Mouse (Mus musculus): ENCODE results near the gene Crygc.

DNA sequence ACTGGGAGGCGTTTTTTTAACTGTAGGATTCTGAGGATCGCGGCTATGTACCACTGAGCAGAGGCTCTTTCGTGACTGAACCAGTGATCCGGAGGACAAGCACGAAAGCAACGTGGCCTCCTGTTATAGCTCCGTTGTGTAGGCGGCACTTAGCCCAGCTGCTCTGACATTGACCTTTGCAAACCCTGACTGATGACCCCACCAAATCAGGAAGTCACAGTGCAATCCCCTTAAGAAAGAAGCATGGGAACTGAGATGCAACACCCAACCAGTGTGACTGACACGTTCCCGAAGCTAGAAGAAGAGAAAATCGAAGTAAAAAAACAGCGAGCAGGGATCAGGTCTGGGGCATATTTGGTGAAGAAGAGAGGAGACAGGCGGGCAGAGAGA is 39.3 kb upstream of the Crygc start:
- TF ChIP-seq CTCF (IDR thresholded peaks at IDR 0.05; ENCODE audit: low read depth): no peak
- TF ChIP-seq EP300 (IDR thresholded peaks at IDR 0.05; ENCODE audit: low read depth): no peak

Measured in liver, postnatal 0 days (tissue).